Mouse (Mus musculus): Measurements from ENCODE around the gene Oas3.
A peak's percentile ranks its signal among the peaks of the same experiment; 100 is the strongest.

Oas3 gene

GRCm38 (mm10) chr5:120752786-120753185 is 24.7 kb downstream of the Oas3 start:
- DNase-seq (ENCODE audit: low spot score), result no peak

GRCm38 (mm10) chr5:120751206-120751605 is 26.3 kb downstream of the Oas3 start:
- DNase-seq (ENCODE audit: low spot score), result no peak

- DNase-seq (ENCODE audit: low spot score), result no peak
Measured at GRCm38 (mm10) chr5:120749688-120750087, 27.8 kb downstream of the Oas3 start, which contains the start of gene Oas2. TSS of gene Oas2 (minus strand) at chr5:120749853.

GRCm38 (mm10) chr5:120746451-120746850 is 31.0 kb downstream of the Oas3 start:
- peak; percentile 62 for DNase-seq (ENCODE audit: low spot score)

- DNase-seq (ENCODE audit: low spot score), result peak; percentile 71
Measured at GRCm38 (mm10) chr5:120742125-120742524, 35.3 kb downstream of the Oas3 start.

GRCm38 (mm10) chr5:120734380-120734990 is 43.0 kb downstream of the Oas3 start:
- no peak for DNase-seq (ENCODE audit: low spot score)

- DNase-seq (ENCODE audit: low spot score), result no peak
Measured at GRCm38 (mm10) chr5:120733696-120734095, 43.8 kb downstream of the Oas3 start.

- no peak for DNase-seq (ENCODE audit: low spot score)
Measured at GRCm38 (mm10) chr5:120732740-120733139, 44.7 kb downstream of the Oas3 start.

GRCm38 (mm10) chr5:120729319-120729718 is 48.1 kb downstream of the Oas3 start:
- DNase-seq (ENCODE audit: low spot score), result no peak

- no peak for DNase-seq (ENCODE audit: low spot score)
Measured at GRCm38 (mm10) chr5:120725811-120726455, 51.5 kb downstream of the Oas3 start.

- no peak for DNase-seq (ENCODE audit: low spot score)
Measured at GRCm38 (mm10) chr5:120721005-120721404, 56.5 kb downstream of the Oas3 start.

- no peak for DNase-seq (ENCODE audit: low spot score)
Measured at GRCm38 (mm10) chr5:120718600-120719378, 58.7 kb downstream of the Oas3 start.

- no peak for DNase-seq (ENCODE audit: low spot score)
Measured at GRCm38 (mm10) chr5:120717136-120717535, 60.3 kb downstream of the Oas3 start.

- peak; percentile 85 for DNase-seq (ENCODE audit: low spot score)
Measured at GRCm38 (mm10) chr5:120714314-120714713, 63.1 kb downstream of the Oas3 start.

- DNase-seq (ENCODE audit: low spot score), result no peak
Measured at GRCm38 (mm10) chr5:120712721-120713120, 64.7 kb downstream of the Oas3 start.

GRCm38 (mm10) chr5:120711827-120712226 is 65.6 kb downstream of the Oas3 start, which contains the start of gene Dtx1:
TSS of gene Dtx1 (minus strand) at chr5:120711927.
- no peak for DNase-seq (ENCODE audit: low spot score)

GRCm38 (mm10) chr5:120711416-120711815 is 66.0 kb downstream of the Oas3 start:
- DNase-seq (ENCODE audit: low spot score), result no peak

- DNase-seq (ENCODE audit: low spot score), result no peak
Measured at GRCm38 (mm10) chr5:120710826-120711248, 66.6 kb downstream of the Oas3 start.

- peak; percentile 37 for DNase-seq (ENCODE audit: low spot score)
Measured at GRCm38 (mm10) chr5:120710161-120710825, 67.2 kb downstream of the Oas3 start.

- DNase-seq (ENCODE audit: low spot score), result peak; percentile 33
Measured at GRCm38 (mm10) chr5:120706976-120707375, 70.5 kb downstream of the Oas3 start.

GRCm38 (mm10) chr5:120706541-120706940 is 70.9 kb downstream of the Oas3 start:
- peak; percentile 79 for DNase-seq (ENCODE audit: low spot score)

GRCm38 (mm10) chr5:120704421-120704820 is 73.0 kb downstream of the Oas3 start:
- DNase-seq (ENCODE audit: low spot score), result no peak
